Mouse (Mus musculus) lung, adult 2 months (tissue): ENCODE measurements at regions not wholly inside any gene's neighbourhood (a gene's known extent, or its start where the extent isn't known, plus 50 kb on each side); places are given as distances from the start of the nearest gene placed in this dataset.

Experiments
- CTCF ChIP-seq: fragments of 200-500 bp; IDR thresholded peaks from 2 replicates; pipeline ENCODE4 v1.5.1; 2011; ENCODE audit warnings: mild to moderate bottlenecking, low read length, control low read depth; ENCODE audit not compliant: insufficient read depth
- POLR2A ChIP-seq: fragments of 200-500 bp; IDR thresholded peaks from 2 replicates; pipeline ENCODE4 v1.6.1; 2011; ENCODE audit warnings: low read depth, mild to moderate bottlenecking, control low read depth, low read length, borderline replicate concordance; ENCODE audit errors: extremely low read depth

DNA sequence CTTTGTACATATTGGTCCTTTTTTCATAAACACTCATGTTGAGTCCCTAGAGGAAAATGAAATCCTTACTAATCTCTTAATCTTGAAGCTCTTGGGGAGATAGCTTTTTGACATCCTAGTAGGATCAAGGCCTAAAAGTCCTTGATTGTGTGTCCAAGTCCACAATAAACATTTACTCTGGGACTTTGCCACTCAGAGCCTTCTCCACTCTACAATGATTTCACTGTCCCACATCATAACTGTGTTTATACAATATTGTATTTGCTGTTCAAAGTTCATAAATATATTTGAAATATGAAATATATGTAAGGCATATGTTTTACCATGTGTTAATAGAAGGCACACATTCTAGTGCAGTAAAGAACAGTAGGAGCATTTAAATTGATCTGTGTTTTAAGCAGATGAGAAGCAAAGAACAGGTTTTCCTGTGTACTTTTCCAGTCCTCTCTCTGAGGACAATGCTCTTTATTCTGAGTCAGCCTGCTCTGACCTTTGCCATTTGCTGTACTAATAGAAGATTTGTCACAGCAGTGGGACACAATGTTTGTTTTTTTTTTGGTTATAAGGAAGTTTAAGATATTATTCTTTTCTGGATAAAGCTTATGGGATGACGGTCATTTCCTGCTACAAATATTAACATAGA, 130.7 kb upstream of the Gprin3 start:
- TF ChIP-seq CTCF (no peak), POLR2A (no peak)
